Mouse (Mus musculus) hindbrain, embryonic 15.5 days (tissue): ENCODE measurements at regions not wholly inside any gene's neighbourhood (a gene's known extent, or its start where the extent isn't known, plus 50 kb on each side); places are given as distances from the start of the nearest gene placed in this dataset.

Experiments used
- ATAC-seq: fragments of 200-750 bp; cut with Nextera tagmentation; 2 replicates; pipeline ENCODE4 v1.8.0; 2017; ENCODE audit warnings: low read depth, moderate number of reproducible peaks, moderate TSS enrichment; ENCODE audit not compliant: low FRiP score
- H3K27ac ChIP-seq: fragments of 300-500 bp; sonication (generic); replicated peaks from 2 replicates; pipeline ENCODE4 v1.5.1; 2015; ENCODE audit warnings: mild to moderate bottlenecking, inconsistent platforms
- H3K27me3 ChIP-seq: fragments of 300-500 bp; sonication (generic); 2 replicates; pipeline ENCODE4 v1.6.1; 2015; ENCODE audit warnings: control low read depth, inconsistent platforms
- H3K36me3 ChIP-seq: fragments of 300-500 bp; sonication (generic); 2 replicates; pipeline ENCODE4 v1.6.1; 2015; ENCODE audit warnings: control low read depth, inconsistent platforms
- H3K4me1 ChIP-seq: fragments of 300-500 bp; sonication (generic); replicated peaks from 2 replicates; pipeline ENCODE4 v1.6.1; 2015; ENCODE audit warnings: control low read depth, inconsistent platforms
- H3K4me2 ChIP-seq: fragments of 300-500 bp; sonication (generic); 2 replicates; pipeline ENCODE4 v1.6.1; 2015; ENCODE audit warnings: moderate library complexity, mild to moderate bottlenecking, inconsistent platforms
- H3K4me3 ChIP-seq: fragments of 300-500 bp; sonication (generic); 2 replicates; pipeline ENCODE4 v1.5.1; 2015; ENCODE audit warnings: mild to moderate bottlenecking, inconsistent platforms
- H3K9ac ChIP-seq: fragments of 300-500 bp; sonication (generic); 2 replicates; pipeline ENCODE4 v1.6.1; 2015; ENCODE audit warnings: inconsistent platforms
- H3K9me3 ChIP-seq: fragments of 300-500 bp; sonication (generic); 2 replicates; pipeline ENCODE4 v1.6.1; 2016; ENCODE audit warnings: control low read depth, inconsistent platforms
- WGBS: fragments of 180-500 bp; shearing (Covaris S2); methylation state at CpG from one replicate; pipeline ENCODE4 v1.1.7; 2015; 5-methylcytosine and 5-hydroxymethylcytosine counted together

DNA sequence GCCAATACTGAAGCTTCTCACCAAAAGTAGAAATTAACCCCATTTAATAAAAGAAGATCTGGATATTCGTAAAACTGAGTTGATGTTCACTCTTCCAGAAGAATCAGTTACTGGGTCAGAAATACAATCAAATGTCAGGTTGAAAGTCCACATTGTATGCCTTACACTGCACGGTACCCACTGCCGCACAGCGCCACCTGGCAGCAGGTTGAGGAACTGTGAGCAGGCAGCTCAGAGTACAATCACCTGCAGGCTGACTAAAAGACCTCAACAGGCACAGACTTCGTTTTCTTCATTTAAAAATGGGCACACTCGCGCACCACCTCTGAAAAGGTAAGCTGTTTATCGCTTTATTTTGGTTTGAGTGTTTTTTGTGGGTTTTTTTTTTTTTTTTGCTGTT, 341.8 kb upstream of the Mms22l start:
- Histone ChIP-seq H3K36me3 (no peaks in the 10 kb centered on the region), H3K27ac (no peak overlapping the region), H3K9me3 (no peaks in the 10 kb centered on the region), H3K4me1 (no peaks in the 10 kb centered on the region), H3K27me3 (no peaks in the 10 kb centered on the region), H3K4me3 (no peak overlapping the region), H3K4me2 (no peak overlapping the region), H3K9ac (no peak overlapping the region)
- WGBS: 16% methylated on average over 8 of the region's 8 CpGs
- ATAC-seq: peak; percentile 85

DNA sequence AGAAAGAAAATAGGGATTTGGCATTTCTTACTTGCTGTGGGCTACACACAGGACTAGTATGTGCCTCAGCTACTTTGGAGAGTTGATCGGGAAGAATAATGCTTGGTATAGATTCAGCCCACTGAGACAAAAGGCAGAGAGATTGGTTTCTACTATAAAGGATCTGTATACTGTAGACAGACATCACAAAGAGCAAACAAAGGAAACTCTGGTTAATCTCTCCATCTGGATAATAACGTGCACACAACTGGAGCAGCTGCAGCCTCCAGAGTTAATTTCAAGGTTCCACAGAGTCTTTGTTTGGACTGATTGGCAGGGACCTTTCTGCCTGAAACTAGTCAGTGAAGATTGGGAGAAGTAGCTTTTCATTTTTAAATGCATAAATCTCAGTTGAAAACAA, 322.5 kb upstream of the Mms22l start:
- no peaks in the 10 kb centered on the region for H3K9me3 ChIP-seq
- no peak overlapping the region for H3K9ac ChIP-seq
- no peak overlapping the region for H3K4me3 ChIP-seq
- no peaks in the 10 kb centered on the region for H3K27me3 ChIP-seq
- H3K27ac ChIP-seq: no peak overlapping the region
- no peaks in the 10 kb centered on the region for H3K36me3 ChIP-seq
- ATAC-seq: no peak
- 42% methylated on average over 2 of the region's 2 CpGs for WGBS
- no peak overlapping the region for H3K4me2 ChIP-seq
- no peaks in the 10 kb centered on the region for H3K4me1 ChIP-seq

- 40% methylated on average over 10 of the region's 10 CpGs for WGBS
- Histone ChIP-seq H3K36me3 (no peaks in the 10 kb centered on the region), H3K9me3 (no peaks in the 10 kb centered on the region), H3K27me3 (no peaks in the 10 kb centered on the region), H3K9ac (no peak overlapping the region), H3K4me2 (no peak overlapping the region), H3K4me1 (peaks cover 6% of the 10 kb centered on the region; the same call in 1 of the 2 replicates), H3K4me3 (no peak overlapping the region), H3K27ac (no peak overlapping the region)
- 0 out of 2 replicates have a peak, but pooled peaks have one; percentile 23 for ATAC-seq
Observed at GRCm38 (mm10) chr4:24213262-24214036, 282.8 kb upstream of the Mms22l start.

GRCm38 (mm10) chr4:24214037-24214362, 282.3 kb upstream of the Mms22l start:
- H3K27ac ChIP-seq: no peak overlapping the region
- H3K4me2 ChIP-seq: no peak overlapping the region
- no peaks in the 10 kb centered on the region for H3K36me3 ChIP-seq
- H3K9me3 ChIP-seq: no peaks in the 10 kb centered on the region
- H3K4me3 ChIP-seq: no peak overlapping the region
- H3K9ac ChIP-seq: no peak overlapping the region
- peaks cover 11% of the 10 kb centered on the region; the same call in 1 of the 2 replicates for H3K4me1 ChIP-seq
- 44% methylated on average over 3 of the region's 3 CpGs for WGBS
- 0 out of 2 replicates have a peak, but pooled peaks have one; percentile 6 for ATAC-seq
- no peaks in the 10 kb centered on the region for H3K27me3 ChIP-seq

DNA sequence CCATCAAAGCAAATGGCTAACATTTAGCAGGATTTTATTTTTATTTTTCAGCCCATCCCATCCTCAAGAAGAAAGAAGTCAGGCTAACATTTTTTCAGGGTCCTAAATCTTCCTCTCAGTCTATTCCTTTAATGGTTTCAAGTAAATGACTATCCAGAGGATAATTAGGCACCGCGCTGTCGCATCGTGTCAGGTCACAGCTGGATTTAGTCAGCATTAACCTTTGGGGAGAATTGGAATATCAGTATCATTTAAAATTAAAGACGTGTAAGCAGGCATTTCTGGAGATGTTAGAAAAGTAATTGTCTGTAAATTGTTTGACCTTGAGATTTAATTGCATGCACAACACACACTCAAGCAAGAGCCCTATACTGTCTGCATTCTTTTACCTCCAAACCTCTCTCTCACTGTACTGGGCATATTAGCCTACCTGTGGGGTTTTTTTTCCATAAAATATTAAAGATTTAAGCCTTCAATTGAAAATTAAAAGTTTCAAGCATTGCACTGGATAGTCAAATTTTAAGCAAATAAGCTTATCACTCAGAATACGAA, 277.8 kb upstream of the Mms22l start:
- WGBS: 51% methylated on average over 6 of the region's 6 CpGs

GRCm38 (mm10) chr4:24219074-24219497, 277.2 kb upstream of the Mms22l start:
- peaks cover 12% of the 10 kb centered on the region; the same call in 1 of the 2 replicates for H3K4me1 ChIP-seq
- no peaks in the 10 kb centered on the region for H3K27me3 ChIP-seq
- no peak overlapping the region for H3K4me3 ChIP-seq
- 30% methylated on average over 4 of the region's 4 CpGs for WGBS
- no peak overlapping the region for H3K9ac ChIP-seq
- no peak overlapping the region for H3K27ac ChIP-seq
- no peak overlapping the region for H3K4me2 ChIP-seq
- ATAC-seq: peak; percentile 48; the same call in 1 of the 2 replicates
- H3K36me3 ChIP-seq: no peaks in the 10 kb centered on the region
- H3K9me3 ChIP-seq: no peaks in the 10 kb centered on the region

More for the DNA sequence above, 277.8 kb upstream of the Mms22l start:
- no peak for ATAC-seq
- no peaks in the 10 kb centered on the region for H3K27me3 ChIP-seq
- H3K27ac ChIP-seq: no peak overlapping the region
- no peak overlapping the region for H3K4me2 ChIP-seq
- H3K36me3 ChIP-seq: no peaks in the 10 kb centered on the region
- no peak overlapping the region for H3K4me3 ChIP-seq
- H3K9ac ChIP-seq: no peak overlapping the region
- peaks cover 12% of the 10 kb centered on the region; the same call in 1 of the 2 replicates for H3K4me1 ChIP-seq
- no peaks in the 10 kb centered on the region for H3K9me3 ChIP-seq

GRCm38 (mm10) chr4:24219583-24219982, 276.7 kb upstream of the Mms22l start:
- no peaks in the 10 kb centered on the region for H3K27me3 ChIP-seq

DNA sequence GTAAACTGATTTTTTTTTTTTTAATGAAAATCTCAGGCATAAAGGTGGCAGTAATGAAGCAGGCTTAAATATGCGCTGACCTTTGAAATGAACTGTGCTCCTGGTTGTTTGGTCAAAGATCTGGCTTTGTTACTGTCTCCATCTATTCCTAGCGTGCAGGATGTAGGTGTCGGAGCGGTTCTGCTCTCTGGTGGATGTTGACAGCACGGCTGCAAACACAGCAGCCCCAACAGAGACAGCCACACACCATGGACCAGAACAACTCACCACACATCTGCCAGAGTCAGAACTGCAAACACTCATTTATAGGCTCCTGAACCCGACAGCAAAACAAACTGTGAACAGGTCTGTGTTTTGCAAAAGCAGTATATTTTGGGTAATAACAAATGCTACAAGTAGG, 251.1 kb upstream of the Mms22l start:
- peak; percentile 59; the same call in 1 of the 2 replicates for ATAC-seq

More at GRCm38 (mm10) chr4:24219583-24219982, 276.7 kb upstream of the Mms22l start:
- Histone ChIP-seq H3K4me1 (peaks cover 12% of the 10 kb centered on the region; the same call in 1 of the 2 replicates), H3K4me2 (no peak overlapping the region), H3K4me3 (no peak overlapping the region), H3K27ac (no peak overlapping the region), H3K9me3 (no peaks in the 10 kb centered on the region), H3K9ac (no peak overlapping the region), H3K36me3 (no peaks in the 10 kb centered on the region)
- WGBS: 59% methylated on average over 3 of the region's 3 CpGs
- ATAC-seq: no peak

DNA sequence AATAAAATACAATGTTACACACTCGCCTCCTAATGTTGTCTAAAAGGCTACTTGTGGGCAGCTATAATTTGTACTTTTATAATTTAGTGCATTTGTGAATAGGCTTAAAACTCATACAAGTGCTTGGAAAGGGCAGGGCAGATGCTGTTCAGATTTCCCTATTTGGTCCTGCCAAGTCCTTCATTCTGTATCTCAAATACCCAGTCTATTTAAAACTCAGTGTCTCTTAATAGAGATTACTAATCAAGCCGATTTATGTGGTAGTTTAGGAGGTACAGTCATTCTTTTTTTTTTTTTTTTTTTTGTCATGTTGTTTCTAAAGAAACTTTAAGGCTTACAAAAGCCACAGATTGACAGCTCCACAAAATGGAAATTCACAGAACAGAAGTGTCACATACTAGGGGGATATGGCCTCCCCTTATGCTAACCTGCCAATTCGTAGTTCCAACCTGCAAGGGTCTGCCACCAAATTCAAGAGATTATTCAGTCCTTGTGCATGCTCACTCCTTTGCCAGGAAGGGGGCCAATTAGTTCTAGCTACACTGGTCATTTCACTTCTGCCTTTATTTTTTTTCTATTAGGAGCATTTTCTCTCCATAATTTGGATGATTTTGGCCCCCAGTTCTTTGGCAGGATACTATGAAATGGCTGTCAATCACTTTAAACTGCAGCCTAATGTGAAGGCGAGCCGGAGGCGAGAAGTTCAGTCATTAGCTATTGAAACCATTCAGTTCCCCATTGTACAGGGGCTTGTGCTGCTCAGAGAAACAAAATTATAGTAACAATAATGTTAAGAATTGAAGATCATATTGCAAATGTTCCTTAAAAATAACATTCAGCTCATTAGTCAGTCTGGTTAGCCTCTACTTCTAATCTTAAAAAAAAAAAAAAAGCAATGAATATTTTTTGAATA, 247.9 kb upstream of the Mms22l start:
- Histone ChIP-seq H3K27me3 (no peaks in the 10 kb centered on the region), H3K4me3 (no peak overlapping the region), H3K4me1 (no peaks in the 10 kb centered on the region), H3K4me2 (no peak overlapping the region), H3K36me3 (no peaks in the 10 kb centered on the region), H3K27ac (no peak overlapping the region), H3K9me3 (no peaks in the 10 kb centered on the region), H3K9ac (no peak overlapping the region)
- 54% methylated on average over 6 of the region's 6 CpGs for WGBS
- ATAC-seq: no peak

More for the DNA sequence above, 251.1 kb upstream of the Mms22l start:
- no peaks in the 10 kb centered on the region for H3K36me3 ChIP-seq
- no peak overlapping the region for H3K4me3 ChIP-seq
- no peak overlapping the region for H3K27ac ChIP-seq
- 56% methylated on average over 6 of the region's 6 CpGs for WGBS
- no peaks in the 10 kb centered on the region for H3K4me1 ChIP-seq
- no peaks in the 10 kb centered on the region for H3K9me3 ChIP-seq
- no peak overlapping the region for H3K4me2 ChIP-seq
- H3K27me3 ChIP-seq: no peaks in the 10 kb centered on the region
- no peak overlapping the region for H3K9ac ChIP-seq

DNA sequence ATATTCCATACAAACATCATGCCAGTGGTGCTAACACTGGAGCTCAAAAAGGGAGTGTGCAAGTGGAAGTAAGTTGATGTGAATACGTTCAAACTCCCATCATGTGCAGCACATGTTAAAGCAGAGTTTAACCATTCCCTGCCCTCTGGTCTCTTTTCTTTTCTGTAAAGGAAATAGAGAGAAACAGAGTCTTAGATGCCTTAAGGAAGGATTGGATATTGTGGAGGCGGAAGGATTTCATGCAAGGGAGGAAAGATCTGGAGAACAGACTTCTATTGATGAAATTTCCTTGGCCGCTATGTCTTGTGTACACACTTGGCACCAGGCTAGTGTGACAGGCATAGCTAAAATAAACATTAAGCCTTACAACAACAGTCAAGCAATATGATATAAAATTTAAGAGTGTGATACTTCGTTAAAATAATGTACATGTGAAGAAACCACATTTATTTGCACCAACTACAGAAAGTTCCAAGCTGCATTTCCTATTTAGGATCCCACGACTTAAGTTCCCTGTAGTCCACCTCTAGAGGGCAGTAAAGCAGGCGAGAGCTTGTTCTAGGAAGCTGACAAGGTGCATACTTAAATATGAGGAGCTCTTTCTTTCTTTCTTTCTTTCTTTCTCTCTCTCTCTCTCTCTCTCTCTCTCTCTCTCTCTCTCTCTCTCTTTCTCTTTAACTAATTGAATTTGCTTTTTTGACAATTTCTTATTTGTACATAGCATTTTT, 246.8 kb upstream of the Mms22l start:
- Histone ChIP-seq H3K4me3 (no peak overlapping the region), H3K4me2 (no peak overlapping the region), H3K27me3 (no peaks in the 10 kb centered on the region), H3K36me3 (no peaks in the 10 kb centered on the region), H3K27ac (no peak overlapping the region), H3K9me3 (no peaks in the 10 kb centered on the region), H3K9ac (no peak overlapping the region), H3K4me1 (no peaks in the 10 kb centered on the region)
- ATAC-seq: no peak
- WGBS: 38% methylated on average over 6 of the region's 6 CpGs

GRCm38 (mm10) chr4:24278154-24278553, 218.1 kb upstream of the Mms22l start:
- Histone ChIP-seq H3K27ac (no peak overlapping the region), H3K9me3 (no peaks in the 10 kb centered on the region), H3K36me3 (no peaks in the 10 kb centered on the region), H3K4me1 (no peaks in the 10 kb centered on the region), H3K9ac (no peak overlapping the region), H3K4me3 (no peak overlapping the region), H3K4me2 (no peak overlapping the region), H3K27me3 (no peaks in the 10 kb centered on the region)
- ATAC-seq: no peak
- WGBS: 60% methylated on average over 3 of the region's 3 CpGs
